In genomic region chr16:90621761-90622411, GRCm38 (mm10) we compare ENCODE assay signal across 9 mouse cellular contexts.
DNase-seq lines count a peak whose midpoint lies in the region; ATAC-seq lines count a peak whose summit lies in the region.
"Had no signal": no experiment of that assay in that cellular context is flagged by ENCODE, and none has a peak within 500 bp of the region (broad histone marks: within the 10 kb centered on the region; RNA-seq: fewer than 3 reads in every experiment).

No protein-coding gene starts in this region.

- H3K9me3 ChIP-seq in heart, embryonic 12.5 days (replicated peaks) = no peaks in the 10 kb centered on the region
- no peaks in the 10 kb centered on the region for H3K9me3 ChIP-seq in neural tube, embryonic 14.5 days (ENCODE audit: control insufficient read depth, low read length)
- no peaks in the 10 kb centered on the region for H3K9me3 ChIP-seq in intestine, embryonic 16.5 days (ENCODE audit: control insufficient read depth, low read length)

- H3K4me3 ChIP-seq in heart, embryonic 12.5 days = no peak overlapping the region
- no peak overlapping the region for H3K4me3 ChIP-seq in neural tube, embryonic 14.5 days (ENCODE audit: low read depth, low read length)
- H3K4me3 ChIP-seq in intestine, embryonic 16.5 days (ENCODE audit: low read length) = no peak overlapping the region
- H3K4me3 ChIP-seq: heart, adult 2 months had no signal

- DNase-seq in heart, adult 18-20 months = peak; percentile 26 to 47
- DNase-seq in cerebellum, adult 8-10 months = peak; percentile 30
- DNase-seq in forelimb bud, embryonic 11.5 days (ENCODE audit: low read depth, low spot score) = peak; percentile 49
- peak; percentile 90 for DNase-seq in layer of hippocampus, adult 9-11 months
- no peak for DNase-seq in thymus, postnatal 10 days (ENCODE audit: low spot score in 2 of 2)

- H3K4me1 ChIP-seq in heart, embryonic 12.5 days (replicated peaks) = peaks cover 18% of the 10 kb centered on the region
- H3K4me1 ChIP-seq in neural tube, embryonic 14.5 days (ENCODE audit: control insufficient read depth, insufficient read depth, low read length) = peaks cover 19% of the 10 kb centered on the region; the same call in 1 of the 2 replicates
- peaks cover 20% of the 10 kb centered on the region for H3K4me1 ChIP-seq in intestine, embryonic 16.5 days (ENCODE audit: control insufficient read depth, insufficient read depth, low read length)

- H3K4me2 ChIP-seq in heart, embryonic 12.5 days = no peak overlapping the region
- H3K4me2 ChIP-seq in neural tube, embryonic 14.5 days (ENCODE audit: low read depth, low read length) = no peak overlapping the region
- no peak overlapping the region for H3K4me2 ChIP-seq in intestine, embryonic 16.5 days (ENCODE audit: low read depth, low read length)

- no peaks in the 10 kb centered on the region for H3K27me3 ChIP-seq in heart, embryonic 12.5 days (replicated peaks)
- H3K27me3 ChIP-seq in neural tube, embryonic 14.5 days (ENCODE audit: control insufficient read depth, insufficient read depth, low read length) = no peaks in the 10 kb centered on the region
- no peaks in the 10 kb centered on the region for H3K27me3 ChIP-seq in intestine, embryonic 16.5 days (replicated peaks; ENCODE audit: control insufficient read depth, insufficient read depth, low read length)

- no peaks in the 10 kb centered on the region for H3K36me3 ChIP-seq in heart, embryonic 12.5 days
- H3K36me3 ChIP-seq in neural tube, embryonic 14.5 days (ENCODE audit: control insufficient read depth, insufficient read depth, low read length) = no peaks in the 10 kb centered on the region
- H3K36me3 ChIP-seq in intestine, embryonic 16.5 days (ENCODE audit: control insufficient read depth, insufficient read depth, low read length) = no peaks in the 10 kb centered on the region

- no peak overlapping the region for H3K9ac ChIP-seq in heart, embryonic 12.5 days
- H3K9ac ChIP-seq in neural tube, embryonic 14.5 days (replicated peaks; ENCODE audit: low read depth, low read length) = no peak overlapping the region
- H3K9ac ChIP-seq in intestine, embryonic 16.5 days (ENCODE audit: low read depth, low read length) = no peak overlapping the region

- no peak for ATAC-seq in heart, embryonic 12.5 days (ENCODE audit: insufficient number of reproducible peaks, low FRiP score)
- peak; percentile 39; the same call in 1 of the 2 replicates for ATAC-seq in neural tube, embryonic 14.5 days (ENCODE audit: low read depth)
- ATAC-seq in intestine, embryonic 16.5 days = no peak

- no peak overlapping the region for H3K27ac ChIP-seq in heart, embryonic 12.5 days (ENCODE audit: poor library complexity, severe bottlenecking)
- no peak overlapping the region for H3K27ac ChIP-seq in neural tube, embryonic 14.5 days (ENCODE audit: low read depth, low read length)
- no peak overlapping the region for H3K27ac ChIP-seq in intestine, embryonic 16.5 days (ENCODE audit: low read length)
- H3K27ac ChIP-seq: heart, adult 2 months had no signal

- 69% methylated on average over 13 of the region's 13 CpGs for WGBS in heart, embryonic 12.5 days
- 16% methylated on average over 13 of the region's 13 CpGs for WGBS in neural tube, embryonic 14.5 days
- 72% methylated on average over 13 of the region's 13 CpGs for WGBS in intestine, embryonic 16.5 days

Comparison
In these comparisons a context has a peak if more than half of its experiments do, and no peak if none do; other contexts are left out.
1. DNase-seq: peak in heart, adult 18-20 months (2 of 2), cerebellum, adult 8-10 months (single experiment), forelimb bud, embryonic 11.5 days (single experiment) and layer of hippocampus, adult 9-11 months (single experiment); none in thymus, postnatal 10 days (0 of 2).